Mouse (Mus musculus) hindbrain, embryonic 16.5 days (tissue): ENCODE measurements at regions not wholly inside any gene's neighbourhood (a gene's known extent, or its start where the extent isn't known, plus 50 kb on each side); places are given as distances from the start of the nearest gene placed in this dataset.

Source experiments
- ATAC-seq: fragments of 200-750 bp; cut with Nextera tagmentation; 2 replicates; pipeline ENCODE4 v1.8.0; 2017; ENCODE audit warnings: moderate TSS enrichment, moderate library complexity
- H3K27ac ChIP-seq: fragments of 300-500 bp; sonication (generic); 2 replicates; pipeline ENCODE4 v1.5.1; 2014; ENCODE audit warnings: low read depth, mild to moderate bottlenecking, control low read depth, low read length, moderate library complexity
- H3K27me3 ChIP-seq: fragments of 300-500 bp; sonication (generic); replicated peaks from 2 replicates; pipeline ENCODE4 v1.6.1; 2014; ENCODE audit warnings: low read length; ENCODE audit not compliant: control insufficient read depth, insufficient read depth
- H3K36me3 ChIP-seq: fragments of 300-500 bp; sonication (generic); 2 replicates; pipeline ENCODE4 v1.6.1; 2014; ENCODE audit warnings: mild to moderate bottlenecking, low read length, moderate library complexity, mixed read lengths; ENCODE audit not compliant: control insufficient read depth, insufficient read depth
- H3K4me1 ChIP-seq: fragments of 300-500 bp; sonication (generic); 2 replicates; pipeline ENCODE4 v1.6.1; 2014; ENCODE audit warnings: low read depth, low read length; ENCODE audit not compliant: control insufficient read depth, insufficient read depth
- H3K4me2 ChIP-seq: fragments of 300-500 bp; sonication (generic); 2 replicates; pipeline ENCODE4 v1.6.1; 2014; ENCODE audit warnings: mild to moderate bottlenecking, low read length, control low read depth, moderate library complexity
- H3K4me3 ChIP-seq: fragments of 300-500 bp; sonication (generic); 2 replicates; pipeline ENCODE4 v1.5.1; 2014; ENCODE audit warnings: mild to moderate bottlenecking, low read length, control low read depth, moderate library complexity
- H3K9ac ChIP-seq: fragments of 300-500 bp; sonication (generic); 2 replicates; pipeline ENCODE4 v1.6.1; 2014; ENCODE audit warnings: low read depth, mild to moderate bottlenecking, control low read depth, low read length, moderate library complexity
- H3K9me3 ChIP-seq: fragments of 300-500 bp; sonication (generic); 2 replicates; pipeline ENCODE4 v1.6.1; 2014; ENCODE audit warnings: mild to moderate bottlenecking, low read length, moderate library complexity; ENCODE audit not compliant: control insufficient read depth
- WGBS: fragments of 180-500 bp; shearing (Covaris S2); extraction: QIAGEN DNeasy Blood & Tissue Kit; methylation state at CpG from one replicate; pipeline ENCODE4 v1.1.7; 2014; 5-methylcytosine and 5-hydroxymethylcytosine counted together

DNA sequence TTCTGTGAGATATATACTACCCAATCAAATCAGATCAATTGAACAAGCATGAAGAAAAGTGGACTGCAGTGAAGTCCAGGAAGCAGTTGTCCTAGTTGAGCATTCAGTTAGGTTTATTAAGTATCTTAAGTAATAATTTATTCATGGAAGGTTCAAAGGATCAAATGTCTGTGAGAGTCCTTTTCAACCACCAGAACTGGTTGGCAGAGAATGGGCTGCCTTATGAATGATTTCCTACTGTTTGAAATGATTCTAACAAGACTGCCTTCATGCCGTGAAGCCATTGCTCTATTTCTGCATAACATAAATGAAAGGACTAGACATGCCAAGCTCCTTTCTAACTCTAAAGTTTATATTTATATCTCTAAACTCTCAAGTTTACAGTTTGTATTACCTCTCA, 410.4 kb downstream of the Adcyap1 start:
- 62% methylated on average over 1 of the region's 1 CpGs for WGBS
- no peaks in the 10 kb centered on the region for H3K4me1 ChIP-seq
- no peaks in the 10 kb centered on the region for H3K36me3 ChIP-seq
- H3K4me2 ChIP-seq, result no peak overlapping the region
- no peaks in the 10 kb centered on the region for H3K27me3 ChIP-seq
- H3K4me3 ChIP-seq, result no peak overlapping the region
- H3K9me3 ChIP-seq, result no peaks in the 10 kb centered on the region
- H3K9ac ChIP-seq, result no peak overlapping the region
- no peak overlapping the region for H3K27ac ChIP-seq
- no peak for ATAC-seq

DNA sequence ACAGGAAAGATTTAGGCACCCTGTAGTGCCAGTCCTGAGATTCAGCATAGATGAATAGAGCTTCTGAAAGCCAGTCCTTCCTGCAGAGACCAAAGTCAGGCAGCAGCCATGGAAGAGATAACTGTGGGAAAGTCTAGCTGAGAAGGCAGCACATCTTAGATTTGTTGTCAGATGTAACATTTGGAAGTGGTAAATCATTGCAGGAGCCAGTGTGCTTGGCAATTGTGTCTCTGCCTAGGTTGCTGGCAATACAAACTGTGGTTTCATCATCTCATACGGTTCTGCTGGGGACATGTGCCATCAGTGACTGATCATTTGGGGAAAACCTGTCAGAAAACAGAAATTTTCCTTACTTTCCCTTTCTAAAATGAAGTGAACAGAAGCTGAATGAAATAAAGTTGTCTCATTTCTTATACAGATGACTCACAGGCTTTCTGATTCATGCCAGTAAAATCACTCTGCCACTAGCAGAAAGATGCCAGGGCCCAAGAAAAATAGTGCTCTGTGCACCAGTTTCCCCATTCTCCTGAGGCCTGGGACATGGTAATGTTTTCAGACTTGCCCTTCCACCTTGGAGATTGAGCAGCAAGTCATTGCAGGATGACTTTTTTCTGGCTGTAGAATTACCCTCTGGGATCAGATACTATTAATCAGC, 411.3 kb downstream of the Adcyap1 start:
- Histone ChIP-seq H3K27ac (no peak overlapping the region), H3K36me3 (no peaks in the 10 kb centered on the region), H3K9me3 (no peaks in the 10 kb centered on the region), H3K9ac (no peak overlapping the region), H3K27me3 (no peaks in the 10 kb centered on the region), H3K4me2 (no peak overlapping the region), H3K4me3 (no peak overlapping the region), H3K4me1 (no peaks in the 10 kb centered on the region)
- WGBS, result 58% methylated on average over 1 of the region's 1 CpGs
- ATAC-seq, result peak; percentile 69
